Mouse (Mus musculus) spleen, adult 2 months (tissue): ENCODE results near the gene Iqgap2. TPM values are rescaled to one million over a fixed set of nuclear protein-coding genes. Genes with fewer than 3 reads are reported as not detected.
A peak's percentile ranks its signal among the peaks of the same experiment; 100 is the strongest.

Experiments used
- DNase-seq, 2 experiments: peaks; one replicate each; pipeline versions ENCODE4 v3.0.0 to v3.0.0-alpha.2; 2012 to 2021; ENCODE audit warnings: low spot score in 2 of 2, low read depth in 1 of 2
- H3K27ac ChIP-seq: fragments of 200-500 bp; 2 replicates; pipeline ENCODE4 v1.5.1; 2012; ENCODE audit warnings: low read length, inconsistent platforms; ENCODE audit not compliant: insufficient read depth
- H3K27me3 ChIP-seq: fragments of 200-500 bp; 2 replicates; pipeline ENCODE4 v1.6.1; 2012; ENCODE audit warnings: mild to moderate bottlenecking, moderate library complexity, low read length, inconsistent platforms; ENCODE audit not compliant: control insufficient read depth, insufficient read depth
- H3K36me3 ChIP-seq: fragments of 200-500 bp; 2 replicates; pipeline ENCODE4 v1.6.1; 2012; ENCODE audit warnings: mild to moderate bottlenecking, low read length, inconsistent platforms; ENCODE audit not compliant: control insufficient read depth, insufficient read depth
- H3K4me1 ChIP-seq: fragments of 200-500 bp; 2 replicates; pipeline ENCODE4 v1.6.1; 2011; ENCODE audit warnings: inconsistent platforms; ENCODE audit not compliant: control insufficient read depth, insufficient read depth, insufficient read length
- H3K4me3 ChIP-seq: fragments of 200-500 bp; 2 replicates; pipeline ENCODE4 v1.5.1; 2011; ENCODE audit warnings: mild to moderate bottlenecking, inconsistent platforms; ENCODE audit not compliant: insufficient read depth, insufficient read length; ENCODE audit errors: extremely low read depth
- CTCF ChIP-seq: fragments of 200-500 bp; IDR thresholded peaks from 2 replicates; pipeline ENCODE4 v1.5.1; 2011; ENCODE audit warnings: mild to moderate bottlenecking, inconsistent platforms; ENCODE audit not compliant: insufficient read depth, insufficient read length, insufficient replicate concordance; ENCODE audit errors: extremely low read depth
- POLR2A ChIP-seq: fragments of 200-500 bp; IDR thresholded peaks from 2 replicates; pipeline ENCODE4 v1.6.1; 2011; ENCODE audit warnings: low read depth, low read length, inconsistent platforms
- WGBS: fragments of 180-500 bp; shearing (Covaris S2); methylation state at CpG from one replicate; pipeline ENCODE4 v1.1.7; 2018; 5-methylcytosine and 5-hydroxymethylcytosine counted together
- polyA plus RNA-seq: library from polyadenylated mRNA; depleted of rRNA; stranded (reverse); fragments of >200 nt; gene quantifications from 2 replicates; pipeline ENCODE4 v1.2.3, GENCODE M21; 2012

The Iqgap2 gene
- polyA plus RNA-seq, 1 experiment: 2.1 TPM

DNA sequence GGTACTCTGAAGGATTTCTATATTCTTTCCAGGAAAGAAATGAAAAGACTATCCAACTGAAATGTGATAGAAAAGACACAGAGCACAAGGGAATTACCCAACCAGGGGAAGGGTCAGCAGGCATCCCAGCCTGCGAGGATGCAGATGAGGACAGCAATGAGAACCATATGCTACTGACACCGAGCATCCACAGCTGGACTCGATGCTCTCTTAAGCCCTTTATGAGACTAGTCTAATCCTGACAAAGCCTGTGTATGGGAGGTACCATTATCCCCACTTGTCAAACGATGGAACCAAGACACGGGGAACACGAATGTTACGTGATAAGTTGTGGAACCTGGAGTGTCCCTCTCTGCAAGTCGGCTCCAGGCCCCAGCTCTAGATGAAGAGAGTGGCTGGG lies 29.5 kb downstream of the Iqgap2 start:
- Histone ChIP-seq H3K27me3 (no peaks in the 10 kb centered on the region), H3K27ac (no peak overlapping the region), H3K4me3 (no peak overlapping the region), H3K4me1 (no peaks in the 10 kb centered on the region), H3K36me3 (no peaks in the 10 kb centered on the region)
- TF ChIP-seq CTCF: no peak
- no peak for TF ChIP-seq POLR2A
- 87% methylated on average over 8 of the region's 8 CpGs for WGBS
- DNase-seq: no peak

GRCm38 (mm10) chr13:95859271-95859670 lies 32.5 kb downstream of the Iqgap2 start:
- Histone ChIP-seq H3K4me3 (no peak overlapping the region), H3K27ac (no peak overlapping the region), H3K4me1 (no peaks in the 10 kb centered on the region), H3K36me3 (no peaks in the 10 kb centered on the region), H3K27me3 (no peaks in the 10 kb centered on the region)
- TF ChIP-seq POLR2A: no peak
- TF ChIP-seq CTCF: no peak
- WGBS: 72% methylated on average over 4 of the region's 4 CpGs
- DNase-seq: peak in 1 of 2 experiments; percentile 22

DNA sequence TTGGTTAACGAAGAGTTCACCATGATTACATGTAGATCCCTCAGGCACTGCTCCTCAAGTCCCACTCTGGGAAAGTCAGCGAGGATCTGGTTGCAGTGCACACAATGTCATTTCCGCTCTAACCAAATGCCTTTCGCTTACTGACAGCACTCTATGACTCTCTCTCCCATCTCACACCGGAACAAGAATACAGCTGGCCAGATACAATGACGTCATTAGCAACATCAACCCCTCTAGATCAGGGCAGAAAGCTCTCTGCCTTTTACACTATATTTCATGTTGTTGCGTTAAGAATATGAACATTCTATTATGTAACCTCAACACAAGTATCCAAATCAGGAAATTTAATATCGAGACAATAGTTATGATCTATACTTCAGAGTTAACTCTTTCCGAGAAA lies 32.9 kb downstream of the Iqgap2 start:
- H3K27me3 ChIP-seq: no peaks in the 10 kb centered on the region
- no peak overlapping the region for H3K4me3 ChIP-seq
- no peaks in the 10 kb centered on the region for H3K36me3 ChIP-seq
- no peak for TF ChIP-seq POLR2A
- no peak for TF ChIP-seq CTCF
- no peak for DNase-seq
- 88% methylated on average over 9 of the region's 9 CpGs for WGBS
- no peak overlapping the region for H3K27ac ChIP-seq
- no peaks in the 10 kb centered on the region for H3K4me1 ChIP-seq

DNA sequence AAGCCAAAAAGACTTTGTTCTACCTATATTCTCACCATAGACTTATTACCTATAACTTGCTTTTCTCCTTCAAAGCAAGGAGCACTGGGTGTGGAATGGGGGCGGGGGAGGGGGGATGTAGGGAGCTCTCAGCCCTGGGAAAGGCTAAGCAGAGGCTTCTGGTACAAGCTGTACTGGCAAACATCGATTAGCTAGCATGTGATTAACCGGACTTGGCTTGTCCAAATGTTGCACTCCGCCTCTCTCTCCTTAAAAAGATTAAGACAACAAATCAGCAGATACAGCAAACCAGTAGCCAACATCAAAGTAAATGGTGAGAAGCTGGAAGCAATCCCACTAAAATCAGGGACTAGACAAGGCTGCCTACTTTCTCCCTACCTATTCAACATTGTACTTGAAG lies 36.2 kb downstream of the Iqgap2 start:
- 83% methylated on average over 4 of the region's 4 CpGs for WGBS
- Histone ChIP-seq H3K36me3 (no peaks in the 10 kb centered on the region), H3K4me3 (no peak overlapping the region), H3K27me3 (no peaks in the 10 kb centered on the region), H3K4me1 (no peaks in the 10 kb centered on the region), H3K27ac (no peak overlapping the region)
- TF ChIP-seq CTCF: no peak
- no peak for DNase-seq

GRCm38 (mm10) chr13:95851611-95852010 lies 40.1 kb downstream of the Iqgap2 start:
- H3K4me3 ChIP-seq: no peak overlapping the region
- H3K4me1 ChIP-seq: no peaks in the 10 kb centered on the region
- H3K27me3 ChIP-seq: no peaks in the 10 kb centered on the region
- H3K27ac ChIP-seq: no peak overlapping the region
- no peaks in the 10 kb centered on the region for H3K36me3 ChIP-seq
- DNase-seq: no peak
- TF ChIP-seq CTCF: no peak
- TF ChIP-seq POLR2A: no peak
- WGBS: 87% methylated on average over 4 of the region's 4 CpGs

DNA sequence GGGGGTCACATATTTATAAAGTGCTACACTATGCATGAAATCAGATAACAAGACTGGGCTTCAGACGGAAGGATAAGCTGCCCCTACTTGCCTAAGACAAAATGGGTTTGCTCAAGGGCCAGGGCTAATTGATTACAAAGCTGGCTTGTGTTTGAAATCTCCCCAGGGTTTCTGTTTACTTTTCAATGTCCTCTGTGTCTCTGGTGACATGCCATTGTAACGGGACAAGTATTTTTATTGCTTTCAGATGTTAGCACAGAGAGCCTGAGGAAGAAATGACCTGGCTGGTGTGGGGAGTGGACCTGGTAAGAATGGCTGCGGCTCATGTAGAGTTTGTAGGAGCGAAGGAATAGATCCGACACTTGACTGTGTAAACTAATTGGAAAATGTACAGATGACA lies 41.3 kb downstream of the Iqgap2 start:
- Histone ChIP-seq H3K4me3 (no peak overlapping the region), H3K4me1 (no peaks in the 10 kb centered on the region), H3K27ac (no peak overlapping the region), H3K27me3 (no peaks in the 10 kb centered on the region), H3K36me3 (no peaks in the 10 kb centered on the region)
- no peak for TF ChIP-seq CTCF
- WGBS: 89% methylated on average over 5 of the region's 5 CpGs
- DNase-seq: no peak

GRCm38 (mm10) chr13:95849501-95850007 lies 42.2 kb downstream of the Iqgap2 start:
- 85% methylated on average over 7 of the region's 7 CpGs for WGBS
- no peaks in the 10 kb centered on the region for H3K36me3 ChIP-seq
- no peak for DNase-seq
- H3K27me3 ChIP-seq: no peaks in the 10 kb centered on the region
- TF ChIP-seq CTCF (no peak), POLR2A (no peak)
- H3K27ac ChIP-seq: no peak overlapping the region
- no peak overlapping the region for H3K4me3 ChIP-seq
- no peaks in the 10 kb centered on the region for H3K4me1 ChIP-seq

DNA sequence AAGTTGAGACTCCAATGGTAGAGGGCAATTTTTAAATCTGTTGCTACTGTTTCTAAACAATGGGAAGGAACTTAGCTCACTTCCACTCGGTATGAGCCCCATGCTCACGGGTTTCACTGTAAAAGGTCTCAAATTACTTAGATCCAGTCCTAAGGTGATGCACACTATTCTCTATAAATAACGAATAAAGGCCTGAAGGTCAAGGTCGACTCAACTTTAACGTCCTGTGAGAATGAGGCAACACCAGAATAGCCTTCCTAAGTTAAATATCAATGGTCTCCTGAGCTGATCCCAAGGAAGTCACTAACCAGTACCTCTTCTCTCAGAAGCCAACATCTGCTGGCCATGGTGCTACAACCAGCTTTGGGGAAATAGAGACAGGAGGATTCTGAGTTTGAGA lies 45.4 kb downstream of the Iqgap2 start:
- no peak for TF ChIP-seq POLR2A
- TF ChIP-seq CTCF: no peak
- 83% methylated on average over 5 of the region's 5 CpGs for WGBS
- no peaks in the 10 kb centered on the region for H3K4me1 ChIP-seq

More for the DNA sequence above, 45.4 kb downstream of the Iqgap2 start:
- Histone ChIP-seq H3K36me3 (no peaks in the 10 kb centered on the region), H3K27ac (no peak overlapping the region), H3K27me3 (no peaks in the 10 kb centered on the region), H3K4me3 (no peak overlapping the region)
- no peak for DNase-seq
